Mouse (Mus musculus): ENCODE results near the gene Tom1l1. TPM values are rescaled to one million over a fixed set of nuclear protein-coding genes. Genes with fewer than 3 reads are reported as not detected.
A peak's percentile ranks its signal among the peaks of the same experiment; 100 is the strongest.

Tom1l1 gene
- polyA plus RNA-seq, 1 experiment from 2014 or later, result 39.3 TPM

GRCm38 (mm10) chr11:90666144-90666757 lies 21.9 kb downstream of the Tom1l1 start:
- peaks cover 27% of the 10 kb centered on the region for H3K36me3 ChIP-seq
- no peak overlapping the region for H3K4me2 ChIP-seq
- H3K9me3 ChIP-seq (replicated peaks), result no peaks in the 10 kb centered on the region
- H3K4me3 ChIP-seq (replicated peaks), result no peak overlapping the region
- H3K27me3 ChIP-seq, result no peaks in the 10 kb centered on the region
- H3K27ac ChIP-seq, result peak overlapping the region; percentile 78
- H3K9ac ChIP-seq, result no peak overlapping the region
- peak; percentile 63 for ATAC-seq (replicated peaks; ENCODE audit: low FRiP score)
- WGBS, result 42% methylated on average over 3 of the region's 3 CpGs
- peaks cover 39% of the 10 kb centered on the region for H3K4me1 ChIP-seq

- WGBS, result 12% methylated on average over 6 of the region's 6 CpGs
- H3K27ac ChIP-seq, result peak overlapping the region; percentile 78
- peaks cover 37% of the 10 kb centered on the region for H3K36me3 ChIP-seq
- H3K27me3 ChIP-seq, result no peaks in the 10 kb centered on the region
- peaks cover 39% of the 10 kb centered on the region for H3K4me1 ChIP-seq
- H3K4me3 ChIP-seq (replicated peaks), result no peak overlapping the region
- H3K9me3 ChIP-seq (replicated peaks), result no peaks in the 10 kb centered on the region
- H3K9ac ChIP-seq, result no peak overlapping the region
- peak overlapping the region; percentile 32 for H3K4me2 ChIP-seq
- 0 out of 2 replicates have a peak, but pooled peaks have one; percentile 31 for ATAC-seq (replicated peaks; ENCODE audit: low FRiP score)
Measured at GRCm38 (mm10) chr11:90665161-90665560, 23.0 kb downstream of the Tom1l1 start.

- Histone ChIP-seq H3K27ac (peak overlapping the region; percentile 78), H3K36me3 (peaks cover 32% of the 10 kb centered on the region), H3K4me1 (peaks cover 39% of the 10 kb centered on the region), H3K4me2 (peak overlapping the region; percentile 32), H3K9ac (no peak overlapping the region), H3K27me3 (no peaks in the 10 kb centered on the region), H3K9me3 (replicated peaks) (no peaks in the 10 kb centered on the region), H3K4me3 (replicated peaks) (no peak overlapping the region)
- ATAC-seq (replicated peaks; ENCODE audit: low FRiP score), result peak; percentile 76
- WGBS, result 4% methylated on average over 8 of the region's 8 CpGs
Measured at GRCm38 (mm10) chr11:90664345-90664986, 23.7 kb downstream of the Tom1l1 start.

- no peak overlapping the region for H3K4me2 ChIP-seq
- H3K27me3 ChIP-seq, result no peaks in the 10 kb centered on the region
- H3K27ac ChIP-seq, result peak overlapping the region; percentile 78
- ATAC-seq (replicated peaks; ENCODE audit: low FRiP score), result no peak
- 48% methylated on average over 5 of the region's 5 CpGs for WGBS
- no peak overlapping the region for H3K4me3 ChIP-seq (replicated peaks)
- peaks cover 39% of the 10 kb centered on the region for H3K4me1 ChIP-seq
- H3K9ac ChIP-seq, result no peak overlapping the region
- H3K36me3 ChIP-seq, result peaks cover 33% of the 10 kb centered on the region
- H3K9me3 ChIP-seq (replicated peaks), result no peaks in the 10 kb centered on the region
Measured at GRCm38 (mm10) chr11:90663618-90664297, 24.4 kb downstream of the Tom1l1 start.

GRCm38 (mm10) chr11:90663052-90663451 lies 25.1 kb downstream of the Tom1l1 start:
- Histone ChIP-seq H3K9ac (no peak overlapping the region), H3K4me1 (peaks cover 39% of the 10 kb centered on the region), H3K9me3 (replicated peaks) (no peaks in the 10 kb centered on the region), H3K4me3 (replicated peaks) (no peak overlapping the region), H3K36me3 (peaks cover 26% of the 10 kb centered on the region), H3K4me2 (no peak overlapping the region), H3K27ac (no peak overlapping the region), H3K27me3 (no peaks in the 10 kb centered on the region)
- 50% methylated on average over 3 of the region's 3 CpGs for WGBS
- ATAC-seq (replicated peaks; ENCODE audit: low FRiP score), result 0 out of 2 replicates have a peak, but pooled peaks have one; percentile 50

- Histone ChIP-seq H3K4me2 (no peak overlapping the region), H3K4me1 (peaks cover 27% of the 10 kb centered on the region), H3K9me3 (replicated peaks) (no peaks in the 10 kb centered on the region), H3K36me3 (peaks cover 44% of the 10 kb centered on the region), H3K9ac (no peak overlapping the region), H3K4me3 (replicated peaks) (no peak overlapping the region), H3K27ac (no peak overlapping the region), H3K27me3 (no peaks in the 10 kb centered on the region)
- no peak for ATAC-seq (replicated peaks; ENCODE audit: low FRiP score)
- WGBS, result 75% methylated on average over 4 of the region's 4 CpGs
Measured at GRCm38 (mm10) chr11:90660662-90661061, 27.5 kb downstream of the Tom1l1 start.

- Histone ChIP-seq H3K9ac (no peak overlapping the region), H3K4me2 (no peak overlapping the region), H3K36me3 (peaks cover 67% of the 10 kb centered on the region), H3K9me3 (replicated peaks) (no peaks in the 10 kb centered on the region), H3K27me3 (no peaks in the 10 kb centered on the region), H3K27ac (no peak overlapping the region), H3K4me3 (replicated peaks) (no peak overlapping the region), H3K4me1 (no peaks in the 10 kb centered on the region)
- no peak for ATAC-seq (replicated peaks; ENCODE audit: low FRiP score)
- WGBS, result 89% methylated on average over 12 of the region's 12 CpGs
Measured at GRCm38 (mm10) chr11:90657527-90657926, 30.6 kb downstream of the Tom1l1 start.

- Histone ChIP-seq H3K27me3 (no peaks in the 10 kb centered on the region), H3K4me1 (no peaks in the 10 kb centered on the region), H3K4me2 (no peak overlapping the region), H3K4me3 (replicated peaks) (no peak overlapping the region), H3K36me3 (peaks cover 85% of the 10 kb centered on the region), H3K9me3 (replicated peaks) (no peaks in the 10 kb centered on the region), H3K27ac (no peak overlapping the region), H3K9ac (no peak overlapping the region)
- 91% methylated on average over 4 of the region's 4 CpGs for WGBS
- no peak for ATAC-seq (replicated peaks; ENCODE audit: low FRiP score)
Measured at GRCm38 (mm10) chr11:90652603-90653002, 35.6 kb downstream of the Tom1l1 start.

GRCm38 (mm10) chr11:90650231-90650885 lies 37.8 kb downstream of the Tom1l1 start:
- no peak for ATAC-seq (replicated peaks; ENCODE audit: low FRiP score)
- H3K27ac ChIP-seq, result no peak overlapping the region
- H3K36me3 ChIP-seq, result peaks cover 83% of the 10 kb centered on the region
- no peaks in the 10 kb centered on the region for H3K4me1 ChIP-seq
- no peak overlapping the region for H3K9ac ChIP-seq
- H3K9me3 ChIP-seq (replicated peaks), result no peaks in the 10 kb centered on the region
- no peak overlapping the region for H3K4me3 ChIP-seq (replicated peaks)
- no peak overlapping the region for H3K4me2 ChIP-seq
- no peaks in the 10 kb centered on the region for H3K27me3 ChIP-seq
- WGBS, result 83% methylated on average over 9 of the region's 9 CpGs

GRCm38 (mm10) chr11:90649777-90650176 lies 38.4 kb downstream of the Tom1l1 start:
- Histone ChIP-seq H3K4me1 (no peaks in the 10 kb centered on the region), H3K27me3 (no peaks in the 10 kb centered on the region), H3K9ac (no peak overlapping the region), H3K4me3 (replicated peaks) (no peak overlapping the region), H3K9me3 (replicated peaks) (no peaks in the 10 kb centered on the region), H3K4me2 (no peak overlapping the region), H3K27ac (no peak overlapping the region), H3K36me3 (peaks cover 84% of the 10 kb centered on the region)
- no peak for ATAC-seq (replicated peaks; ENCODE audit: low FRiP score)
- WGBS, result 86% methylated on average over 6 of the region's 6 CpGs

- Histone ChIP-seq H3K9ac (peak overlapping the region; percentile 92), H3K9me3 (replicated peaks) (no peaks in the 10 kb centered on the region), H3K4me3 (replicated peaks) (peak overlapping the region; percentile 86), H3K27me3 (no peaks in the 10 kb centered on the region), H3K4me1 (peaks cover 20% of the 10 kb centered on the region), H3K4me2 (peak overlapping the region; percentile 65), H3K36me3 (peaks cover 24% of the 10 kb centered on the region), H3K27ac (peak overlapping the region; percentile 95)
- under 1% methylated on average over 54 of the region's 54 CpGs for WGBS
- peak; percentile 44 for ATAC-seq (replicated peaks; ENCODE audit: low FRiP score)
Measured at GRCm38 (mm10) chr11:90638312-90638830, 49.8 kb downstream of the Tom1l1 start.
